Mouse (Mus musculus): ENCODE measurements around the gene Spout1. TPM values are rescaled to one million over a fixed set of nuclear protein-coding genes. Genes with fewer than 3 reads are reported as not detected.
"Not testable (repeated sequence)": the region's sequence is repeated elsewhere in the genome, so short reads cannot be mapped to it uniquely, and the experiment has no call there.

Gene Spout1
- polyA plus RNA-seq, 1 experiment, result 55.7 TPM

DNA sequence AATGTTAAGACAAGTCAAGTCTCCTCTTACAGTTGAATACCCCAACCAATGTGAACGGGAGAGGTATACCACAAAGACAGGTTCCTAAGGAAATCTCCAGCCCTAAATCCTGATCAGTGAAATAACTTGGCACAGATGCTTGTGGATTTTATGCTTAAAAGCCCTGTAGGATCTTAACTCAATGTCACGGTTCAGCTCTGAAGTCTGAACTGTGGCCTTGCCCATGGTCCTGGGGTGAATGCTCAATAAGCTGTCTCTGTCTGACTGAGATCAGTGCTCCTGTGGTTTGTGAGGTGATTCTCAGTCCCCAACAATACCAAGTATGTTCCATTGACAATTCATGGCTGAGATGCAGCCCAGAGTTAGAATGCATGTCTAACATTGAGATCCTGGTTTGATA is 4.2 kb upstream of the Spout1 start:
- DNase-seq (ENCODE audit: extremely low spot score in 1 of 2, low spot score in 1 of 2), result no peak

DNA sequence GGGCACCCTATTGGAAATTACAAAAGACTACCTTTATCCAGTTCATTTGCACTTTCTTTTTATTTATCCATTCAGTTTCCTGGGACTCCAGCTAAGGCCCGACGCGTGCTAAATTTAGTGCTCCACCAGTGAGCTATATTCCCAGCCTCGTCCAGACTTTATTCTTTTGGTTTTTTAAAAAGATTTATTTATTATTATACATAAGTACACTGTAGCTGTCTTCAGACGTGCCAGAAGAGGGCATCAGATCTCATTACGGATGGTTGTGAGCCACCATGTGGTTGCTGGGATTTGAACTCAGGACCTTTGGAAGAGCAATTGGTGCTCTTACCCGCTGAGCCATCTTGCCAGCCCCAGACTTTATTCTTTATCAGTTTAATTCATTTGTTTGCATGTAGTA is 452 bp upstream of the Spout1 start:
- DNase-seq (ENCODE audit: extremely low spot score in 1 of 2, low spot score in 1 of 2), result not testable (repeated sequence)

DNA sequence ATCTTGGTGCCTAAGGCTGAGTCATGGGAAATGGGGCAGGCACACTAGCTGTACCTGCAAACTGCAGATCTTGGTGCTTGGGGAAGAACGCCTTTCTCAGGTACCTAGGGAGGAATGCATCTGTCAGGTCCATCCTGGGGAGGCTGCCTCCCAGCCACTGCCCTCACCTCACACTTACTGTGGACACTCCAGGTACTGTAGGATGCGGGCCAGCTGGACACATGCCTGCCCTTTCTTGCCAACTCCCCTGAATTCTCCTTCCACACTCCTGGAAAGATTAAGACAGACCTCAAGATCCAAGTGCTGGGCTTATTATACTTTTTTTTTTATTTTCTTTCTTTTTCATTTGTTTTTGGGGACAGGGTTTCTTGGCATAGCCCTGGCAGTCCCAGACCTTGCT is 1.7 kb downstream of the Spout1 start:
- no peak for DNase-seq (ENCODE audit: extremely low spot score in 1 of 2, low spot score in 1 of 2)

DNA sequence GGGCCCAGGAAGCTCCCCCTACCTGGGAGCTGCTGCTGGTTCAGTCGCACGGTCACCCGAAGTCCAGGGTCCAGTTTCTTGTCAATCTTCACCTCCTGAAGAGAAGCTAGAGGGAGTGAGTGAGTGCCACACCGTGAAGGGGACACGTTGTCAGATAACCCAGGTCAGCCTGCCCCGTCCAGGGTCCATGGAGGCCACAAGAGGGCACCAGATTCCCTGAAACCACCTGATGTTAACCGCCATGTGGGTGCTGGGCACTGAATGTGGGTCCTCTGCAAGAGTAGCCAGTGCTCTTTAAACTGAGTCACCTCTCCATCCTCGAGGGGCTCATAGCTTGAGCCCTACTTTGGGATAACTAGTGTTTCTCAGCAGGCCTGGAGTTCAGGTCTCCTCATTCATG is 2.4 kb downstream of the Spout1 start:
- no peak for DNase-seq (ENCODE audit: extremely low spot score in 1 of 2, low spot score in 1 of 2)

DNA sequence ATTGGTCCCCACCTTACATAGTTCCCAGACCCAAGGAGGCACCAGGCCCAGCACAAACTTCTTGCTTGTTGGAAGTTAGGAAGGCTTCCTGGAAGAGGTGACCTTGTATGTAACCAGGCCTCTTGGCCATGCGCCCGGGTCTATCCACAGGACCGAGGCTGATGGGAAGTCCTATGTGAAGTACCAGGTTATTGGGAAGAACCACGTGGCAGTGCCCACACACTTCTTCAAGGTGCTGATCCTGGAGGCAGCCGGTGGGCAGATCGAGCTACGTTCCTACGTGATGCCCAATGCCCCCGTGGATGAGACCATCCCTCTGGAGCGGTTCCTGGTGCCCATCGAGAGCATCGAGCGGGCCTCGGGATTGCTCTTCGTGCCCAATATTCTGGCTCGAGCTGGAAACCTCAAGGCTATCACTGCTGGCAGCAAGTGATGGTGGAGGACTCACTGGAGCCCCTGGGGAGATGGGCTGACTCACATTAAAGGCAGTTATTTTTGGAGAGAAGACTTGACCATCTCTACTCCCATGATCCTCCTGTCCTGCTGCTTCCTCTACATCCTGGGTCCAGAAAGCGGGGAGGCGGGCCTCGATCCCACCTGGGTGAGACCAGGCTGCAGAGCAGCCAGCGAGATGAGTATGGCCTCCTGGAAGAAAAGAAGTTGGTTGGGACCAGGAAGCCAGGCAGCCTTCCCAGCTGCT is 4.6 kb downstream of the Spout1 start:
- no peak for DNase-seq (ENCODE audit: extremely low spot score in 1 of 2, low spot score in 1 of 2)

DNA sequence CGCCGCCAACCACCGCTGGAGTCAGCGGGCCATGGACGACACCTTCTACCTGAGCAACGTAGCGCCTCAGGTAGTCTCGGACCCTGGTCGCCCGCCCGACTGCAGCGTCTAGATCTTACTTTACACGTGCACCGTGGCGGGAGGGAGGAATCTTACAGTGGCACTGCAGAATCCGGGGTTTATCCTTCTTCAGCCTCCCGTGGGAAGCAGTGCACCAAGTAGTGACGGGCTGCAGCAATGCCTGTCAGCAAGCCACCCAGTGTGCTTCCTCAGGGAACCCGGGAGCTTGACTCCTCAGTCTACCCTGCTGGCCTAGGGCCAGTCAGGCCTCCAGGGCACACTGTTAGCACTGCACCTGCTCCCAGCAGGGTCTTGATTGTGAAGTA is 6.3 kb downstream of the Spout1 start:
- DNase-seq (ENCODE audit: extremely low spot score in 1 of 2, low spot score in 1 of 2), result peak in 1 of 2 experiments; percentile 20

GRCm38 (mm10) chr2:30171371-30171996 is 6.8 kb downstream of the Spout1 start, which contains the start of gene Endog:
TSS of gene Endog (plus strand) at chr2:30171493.
- peak; percentile 78 to 91 for DNase-seq (ENCODE audit: extremely low spot score in 1 of 2, low spot score in 1 of 2)

DNA sequence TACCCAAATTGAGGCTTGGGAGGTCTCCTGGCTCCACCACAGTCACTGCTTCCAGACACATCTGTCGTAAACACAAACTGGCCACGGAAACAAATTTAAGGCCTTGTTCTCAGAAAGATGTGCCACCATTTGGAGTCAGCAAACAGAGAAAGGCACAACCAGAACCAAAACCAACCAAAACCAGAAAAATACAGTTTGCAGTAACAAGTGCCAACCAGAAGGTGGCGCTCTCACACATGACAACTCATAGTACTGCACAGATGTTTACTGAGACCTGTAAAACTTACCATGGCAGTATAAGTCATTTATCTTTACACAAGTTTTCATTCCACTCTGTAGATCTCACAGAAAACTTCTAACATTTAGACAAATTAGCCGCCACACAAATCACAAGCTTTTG is 11.6 kb downstream of the Spout1 start:
- DNase-seq (ENCODE audit: extremely low spot score in 1 of 2, low spot score in 1 of 2), result no peak

DNA sequence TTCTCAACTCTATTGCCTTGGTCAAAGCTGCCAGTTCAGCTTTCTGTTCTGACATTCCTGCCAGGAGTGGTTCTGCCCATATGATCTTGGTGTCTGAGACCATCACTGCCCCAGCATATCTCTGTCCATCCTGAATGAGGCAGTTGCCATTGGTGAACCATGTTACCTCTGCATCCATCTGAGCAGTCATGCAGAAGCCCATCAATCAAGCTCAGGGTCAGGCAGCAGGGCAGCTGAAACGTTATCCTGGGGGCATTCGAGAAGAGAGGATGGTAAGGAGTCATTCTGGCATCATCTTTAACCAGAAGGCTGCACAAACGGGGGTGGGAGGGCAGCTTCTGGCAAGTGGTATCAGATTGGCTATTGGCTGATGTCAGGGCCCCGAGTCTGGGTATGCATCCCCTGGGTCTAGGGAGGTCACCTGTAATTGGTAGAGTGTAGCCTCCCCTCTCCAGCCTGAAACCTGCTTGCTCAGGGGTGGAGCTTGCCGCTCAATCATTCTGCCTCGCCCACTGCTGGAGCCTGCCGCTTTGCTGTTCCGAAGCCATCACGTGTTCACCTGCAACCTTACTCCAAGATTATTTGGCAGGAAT is 13.8 kb downstream of the Spout1 start:
- no peak for DNase-seq (ENCODE audit: extremely low spot score in 1 of 2, low spot score in 1 of 2)

DNA sequence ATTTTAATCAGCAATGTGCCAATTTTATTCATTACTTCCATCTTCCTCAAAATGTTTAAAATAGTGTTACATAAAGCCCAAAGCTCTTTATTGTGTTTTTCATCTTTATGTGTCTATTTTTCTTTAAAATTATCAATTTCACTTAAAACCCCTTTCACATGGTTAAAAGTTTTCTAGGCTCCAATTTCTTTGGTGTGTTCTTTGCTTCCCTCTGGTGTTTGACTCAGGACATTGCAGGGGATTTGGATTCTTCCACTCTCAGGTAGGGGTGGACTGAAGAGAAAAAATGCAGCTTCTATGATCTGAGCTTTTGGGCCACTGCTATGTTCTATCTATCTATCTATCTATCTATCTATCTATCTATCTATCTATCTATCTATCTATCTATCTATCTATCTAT is 16.4 kb downstream of the Spout1 start:
- DNase-seq (ENCODE audit: extremely low spot score in 1 of 2, low spot score in 1 of 2), result peak in 1 of 2 experiments; percentile 78

GRCm38 (mm10) chr2:30159871-30160270 is 18.4 kb downstream of the Spout1 start:
- DNase-seq (ENCODE audit: extremely low spot score in 1 of 2, low spot score in 1 of 2), result not testable (repeated sequence)

- no peak for DNase-seq (ENCODE audit: extremely low spot score in 1 of 2, low spot score in 1 of 2)
These were observed 25.6 kb downstream of the Spout1 start for GRCm38 (mm10) chr2:30152616-30153015.

DNA sequence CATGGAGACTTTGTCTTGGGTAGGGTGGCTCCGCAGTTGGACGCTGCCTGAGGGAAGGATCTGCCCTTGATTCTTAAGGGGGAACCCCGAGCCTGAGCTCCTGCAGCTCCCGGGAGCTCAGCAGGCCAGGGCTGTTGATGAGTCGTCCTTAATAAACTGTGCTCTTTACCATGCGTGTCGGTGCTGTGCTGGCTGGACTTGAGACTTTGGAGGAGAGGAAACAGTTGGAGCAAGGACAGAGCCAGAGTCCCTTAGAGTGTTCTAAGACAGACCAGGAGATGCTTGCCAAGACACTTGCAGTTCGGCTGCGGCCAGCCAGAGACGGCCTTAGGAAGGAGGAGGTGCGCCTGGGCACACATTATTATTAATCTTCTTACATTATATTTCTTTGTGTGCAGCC is 26.4 kb downstream of the Spout1 start:
- DNase-seq (ENCODE audit: extremely low spot score in 1 of 2, low spot score in 1 of 2), result no peak

- DNase-seq (ENCODE audit: extremely low spot score in 1 of 2, low spot score in 1 of 2), result no peak
These were observed 30.8 kb downstream of the Spout1 start for GRCm38 (mm10) chr2:30147466-30147865.

- no peak for DNase-seq (ENCODE audit: extremely low spot score in 1 of 2, low spot score in 1 of 2)
These were observed 33.8 kb downstream of the Spout1 start for GRCm38 (mm10) chr2:30144436-30144835.

DNA sequence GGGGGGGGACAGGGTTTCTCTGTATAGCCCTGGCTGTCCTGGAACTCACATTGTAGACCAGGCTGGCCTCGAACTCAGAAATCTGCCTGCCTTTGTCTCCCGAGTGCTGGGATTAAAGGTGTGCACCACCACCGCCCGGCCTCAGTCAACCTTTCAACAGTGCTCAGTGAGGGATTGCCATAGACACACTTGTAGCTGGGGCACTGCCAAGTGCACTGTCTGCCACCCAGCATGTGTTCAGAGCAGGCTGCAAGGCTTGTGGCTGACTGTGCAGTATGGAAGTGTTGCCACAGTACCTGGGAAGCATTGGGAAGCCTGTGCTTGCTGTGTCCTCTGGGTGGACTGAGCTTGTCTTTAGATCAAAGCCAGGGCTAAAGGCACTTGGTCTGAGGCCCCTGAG is 38.2 kb downstream of the Spout1 start:
- DNase-seq (ENCODE audit: extremely low spot score in 1 of 2, low spot score in 1 of 2), result not testable (repeated sequence)

- no peak for DNase-seq (ENCODE audit: extremely low spot score in 1 of 2, low spot score in 1 of 2)
These were observed 41.8 kb downstream of the Spout1 start for GRCm38 (mm10) chr2:30136458-30136857.

- DNase-seq (ENCODE audit: extremely low spot score in 1 of 2, low spot score in 1 of 2), result no peak
These were observed 43.2 kb downstream of the Spout1 start for GRCm38 (mm10) chr2:30134928-30135620.

GRCm38 (mm10) chr2:30134378-30134711 is 43.9 kb downstream of the Spout1 start:
- no peak for DNase-seq (ENCODE audit: extremely low spot score in 1 of 2, low spot score in 1 of 2)

DNA sequence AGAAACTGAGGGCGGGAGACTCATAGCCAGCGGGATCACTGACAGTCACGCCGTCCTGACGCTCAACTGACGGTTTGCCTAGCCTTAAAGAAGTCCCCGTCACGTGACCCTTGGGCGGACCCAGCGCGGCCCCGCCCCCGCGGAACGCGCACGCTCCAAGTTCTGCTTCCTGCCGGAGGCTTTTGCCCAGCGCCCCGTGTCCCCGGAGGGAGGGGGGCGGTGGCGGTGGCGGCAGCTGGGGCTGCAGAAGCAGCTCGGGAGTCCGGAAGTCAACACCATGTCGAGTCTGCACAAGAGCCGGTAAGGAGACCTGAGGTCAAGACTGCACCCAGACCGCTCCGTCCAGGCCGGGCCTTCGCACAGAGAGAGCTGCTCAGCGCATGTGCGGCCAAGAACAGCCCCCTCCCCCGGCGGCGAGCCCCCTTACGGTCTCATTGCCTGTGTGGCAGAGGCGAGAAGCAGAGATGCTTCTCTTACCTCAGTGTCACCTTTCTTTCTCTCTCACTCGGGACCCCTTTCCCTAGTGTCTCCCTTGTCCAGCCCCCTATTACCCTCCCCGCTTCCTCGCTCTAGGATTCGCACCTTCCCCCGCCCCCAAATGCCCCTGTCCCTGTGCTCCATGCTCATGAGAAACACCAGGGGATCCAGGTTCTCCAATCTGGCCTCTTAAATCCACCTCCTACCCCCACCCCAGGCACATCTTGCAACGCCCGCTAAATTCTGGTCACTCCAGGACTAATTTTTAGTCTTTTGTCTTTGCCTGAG is 44.5 kb downstream of the Spout1 start, which contains the start of gene Tbc1d13:
Gene Tbc1d13, plus strand, starts transcription at position 134 of the 765 bp plus-strand sequence.
- DNase-seq (ENCODE audit: extremely low spot score in 1 of 2, low spot score in 1 of 2), result peak; percentile 94 to 99
